Comparison of ENCODE assay signal across 8 mouse cellular contexts in the genomic region with DNA sequence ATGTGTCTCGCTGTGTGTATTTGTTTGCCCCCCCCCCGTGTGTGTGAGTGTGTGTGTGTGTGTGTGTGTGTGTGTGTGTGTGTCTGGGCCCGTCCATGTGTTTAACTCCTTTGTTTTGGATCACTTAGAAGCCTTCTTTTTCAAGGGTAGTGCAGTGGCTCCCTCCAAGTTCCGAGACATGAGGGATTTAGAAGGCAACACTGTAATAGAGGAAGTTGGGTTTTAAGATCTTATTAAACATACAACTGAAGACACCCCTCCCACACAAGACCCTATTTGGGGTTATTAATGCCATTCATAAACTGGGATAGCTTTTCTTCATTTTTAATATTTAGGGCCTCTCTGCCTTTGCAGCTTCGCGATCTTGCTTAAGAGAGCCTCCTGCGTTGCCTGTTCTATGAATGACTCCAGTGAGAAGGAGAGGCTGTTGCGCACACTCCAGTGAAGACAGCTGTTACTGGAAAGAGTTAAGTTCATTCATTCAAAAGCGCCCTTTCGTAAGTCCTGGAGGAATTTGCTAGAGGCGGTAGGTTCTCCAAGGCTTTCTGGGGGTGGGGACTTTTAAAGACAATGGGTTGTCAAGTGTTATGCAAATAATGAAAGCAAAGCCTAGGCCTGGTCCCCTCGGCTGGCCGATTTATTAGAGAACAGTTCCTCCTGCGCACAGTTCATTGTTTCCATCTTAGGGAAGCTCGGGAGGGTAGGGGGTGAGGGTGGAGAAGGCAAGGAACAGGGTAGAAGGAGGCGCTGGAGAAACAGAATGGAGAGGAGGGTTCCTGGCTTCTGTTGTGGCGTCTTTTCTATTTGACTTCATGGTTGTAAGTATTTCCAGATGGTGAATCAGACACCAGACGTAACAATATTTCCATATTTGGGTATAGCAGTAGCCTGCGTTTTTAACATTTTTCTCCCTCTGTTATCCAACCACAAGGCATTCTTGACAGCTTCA. TPM values are rescaled to one million over a fixed set of nuclear protein-coding genes. Genes with fewer than 3 reads are reported as not detected.
A peak's percentile ranks its signal among the peaks of the same experiment; 100 is the strongest.
DNase-seq lines count a peak whose midpoint lies in the region; ATAC-seq and TF ChIP-seq lines count a peak whose summit lies in the region.

No protein-coding gene starts in this region.

- peak overlapping the region; percentile 67 for H3K4me3 ChIP-seq in embryonic facial prominence, embryonic 14.5 days (ENCODE audit: low read depth, low read length)
- peak overlapping the region in 1 of 2 experiments; percentile 4; a peak in 1 of 4 replicates for H3K4me3 ChIP-seq in liver, embryonic 14.5 days (ENCODE audit: insufficient read depth in 1 of 2, low read depth in 2 of 2, low read length in 2 of 2)

- H3K27ac ChIP-seq in embryonic facial prominence, embryonic 14.5 days (replicated peaks; ENCODE audit: low read depth, low read length): peak overlapping the region; percentile 88
- H3K27ac ChIP-seq in liver, embryonic 14.5 days: no peak overlapping the region

- peaks cover 39% of the 10 kb centered on the region for H3K4me1 ChIP-seq in embryonic facial prominence, embryonic 14.5 days (ENCODE audit: control insufficient read depth, insufficient read depth, low read length)
- peaks cover 0 to 4% of the 10 kb centered on the region in 2 experiments; a peak in 2 of 4 replicates for H3K4me1 ChIP-seq in liver, embryonic 14.5 days (replicated peaks; ENCODE audit: control insufficient read depth in 2 of 2, insufficient read depth in 2 of 2, low read length in 1 of 2)

- peak overlapping the region; percentile 84 for H3K4me2 ChIP-seq in embryonic facial prominence, embryonic 14.5 days (ENCODE audit: low read depth, low read length)
- H3K4me2 ChIP-seq in liver, embryonic 14.5 days (ENCODE audit: low read depth): peak overlapping the region; percentile 49

- TF ChIP-seq EP300 in liver, embryonic 14.5 days (IDR thresholded peaks at IDR 0.05; ENCODE audit: low read depth): no peak

- no peaks in the 10 kb centered on the region for H3K9me3 ChIP-seq in embryonic facial prominence, embryonic 14.5 days (ENCODE audit: control insufficient read depth, low read length)
- H3K9me3 ChIP-seq in liver, embryonic 14.5 days (ENCODE audit: control insufficient read depth, low read length): no peaks in the 10 kb centered on the region

- H3K27me3 ChIP-seq in embryonic facial prominence, embryonic 14.5 days (replicated peaks; ENCODE audit: control insufficient read depth, insufficient read depth, low read length): no peaks in the 10 kb centered on the region
- peaks cover 50% of the 10 kb centered on the region for H3K27me3 ChIP-seq in liver, embryonic 14.5 days (ENCODE audit: control insufficient read depth, insufficient read depth, low read length)

- DNase-seq in gastrocnemius, postnatal 10 days: peak; percentile 17
- no peak for DNase-seq in gastrocnemius, adult 8-10 months (ENCODE audit: low spot score in 2 of 2)
- DNase-seq in embryonic facial prominence, embryonic 14.5 days (ENCODE audit: low spot score): peak; percentile 92
- DNase-seq in heart, postnatal 4 days: peak; percentile 42
- no peak for DNase-seq in liver, embryonic 14.5 days (ENCODE audit: low read depth in 3 of 3, low spot score in 3 of 3)
- peak; percentile 46 for DNase-seq in retina, embryonic 14.5 days (ENCODE audit: low spot score)
- no peak for DNase-seq in left cerebral cortex, adult 11 months (ENCODE audit: low spot score)
- no peak for DNase-seq in adrenal gland, adult 18-20 months (ENCODE audit: low spot score in 2 of 2)

- peak overlapping the region; percentile 83 for H3K9ac ChIP-seq in embryonic facial prominence, embryonic 14.5 days (ENCODE audit: low read depth, low read length)
- H3K9ac ChIP-seq in liver, embryonic 14.5 days (replicated peaks): no peak overlapping the region

- peak; percentile 16; the same call in 1 of the 2 replicates for ATAC-seq in embryonic facial prominence, embryonic 14.5 days (ENCODE audit: low read depth)
- ATAC-seq in liver, embryonic 14.5 days (ENCODE audit: insufficient read depth): no peak

- peaks cover 14% of the 10 kb centered on the region for H3K36me3 ChIP-seq in embryonic facial prominence, embryonic 14.5 days (ENCODE audit: control insufficient read depth, insufficient read depth, low read length)
- H3K36me3 ChIP-seq in liver, embryonic 14.5 days (replicated peaks; ENCODE audit: control insufficient read depth, insufficient read depth, low read depth): no peaks in the 10 kb centered on the region

- 3% methylated on average over 18 of the region's 19 CpGs for WGBS in embryonic facial prominence, embryonic 14.5 days
- WGBS in liver, embryonic 14.5 days (ENCODE audit: insufficient replicate concordance): 6% methylated on average over 19 of the region's 19 CpGs

- TF ChIP-seq CTCF in liver, embryonic 14.5 days (IDR thresholded peaks at IDR 0.05; ENCODE audit: low read depth): no peak

RNA-seq across cellular contexts. Expression of a gene that starts 1.5 kb away (rescaled TPM):
- total RNA-seq in gastrocnemius, postnatal 10 days (2021): 10 to 100 TPM; 27.6 to 37.1 TPM
- total RNA-seq in gastrocnemius, adult 8-10 months (2022): 10 to 100 TPM; 23.0 to 53.4 (median 30.3) TPM
- polyA plus RNA-seq in embryonic facial prominence, embryonic 14.5 days (2014; fragmentation: Nextera tagmentation; extraction: Ambion mirVana): 42.6 and 50.5 TPM in 2 replicates
- total RNA-seq in heart, postnatal 4 days (2021): 10 to 100 TPM; 50.7 to 73.3 TPM
- 2.8 and 3.0 TPM in 2 replicates for polyA plus RNA-seq in liver, embryonic 14.5 days (2012; rRNA removed)
- 3.2 and 4.3 TPM in 2 replicates for polyA plus RNA-seq in liver, embryonic 14.5 days (2014; fragmentation: Nextera tagmentation; extraction: Ambion mirVana)
- 10 to 100 TPM; 12.8 to 37.4 TPM for total RNA-seq in adrenal gland, adult 18-20 months (2021)

Comparison
In these comparisons a context has a peak if more than half of its experiments do, and no peak if none do; other contexts are left out.
1. DNase-seq: peak in gastrocnemius, postnatal 10 days (single experiment), embryonic facial prominence, embryonic 14.5 days (single experiment), heart, postnatal 4 days (single experiment) and retina, embryonic 14.5 days (single experiment); none in gastrocnemius, adult 8-10 months (0 of 2), liver, embryonic 14.5 days (0 of 3), left cerebral cortex, adult 11 months (single experiment) and adrenal gland, adult 18-20 months (0 of 2).